Mouse (Mus musculus) R1 (cell line): ENCODE measurements around the gene Arl14.

Experiments
- DNase-seq: peaks from one replicate; pipeline ENCODE4 v3.0.0-alpha.2; 2018; ENCODE audit warnings: low read depth, low spot score

Gene Arl14

DNA sequence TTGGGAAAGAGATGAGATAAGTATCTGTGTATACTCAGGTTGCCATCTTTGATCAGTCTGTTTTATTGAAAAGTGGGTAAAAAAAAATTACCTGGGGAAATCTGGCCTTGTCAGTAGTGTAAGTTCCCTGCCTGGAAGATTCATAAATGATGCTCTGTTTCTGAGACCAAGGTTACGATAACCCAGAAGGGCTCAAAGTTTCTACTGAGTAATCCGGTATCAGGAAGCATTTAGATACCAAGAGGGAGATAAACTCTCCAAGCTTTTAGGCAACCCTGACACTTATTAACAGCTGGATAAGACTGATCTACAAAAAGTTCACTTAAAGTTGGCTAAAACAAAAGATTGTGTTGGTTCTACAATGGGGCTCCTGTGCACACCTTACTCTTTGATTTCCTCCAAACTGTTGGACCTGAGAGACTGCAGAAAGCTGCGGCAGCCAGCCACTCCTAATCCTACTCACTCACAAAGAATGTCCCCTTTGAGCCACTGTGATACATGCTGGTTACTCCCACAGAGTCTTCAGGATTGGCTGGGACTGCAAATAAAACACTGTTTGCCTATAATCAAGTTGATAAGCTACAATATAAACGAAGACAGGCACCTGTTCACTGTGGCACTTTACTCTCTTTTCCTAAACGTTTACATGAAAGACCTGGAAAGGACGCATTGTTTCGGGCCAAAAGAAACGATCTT is at the start of gene Arl14:
Arl14 (plus strand) TSS at position 614 of the 696 bp plus-strand sequence.
- no peak for DNase-seq

DNA sequence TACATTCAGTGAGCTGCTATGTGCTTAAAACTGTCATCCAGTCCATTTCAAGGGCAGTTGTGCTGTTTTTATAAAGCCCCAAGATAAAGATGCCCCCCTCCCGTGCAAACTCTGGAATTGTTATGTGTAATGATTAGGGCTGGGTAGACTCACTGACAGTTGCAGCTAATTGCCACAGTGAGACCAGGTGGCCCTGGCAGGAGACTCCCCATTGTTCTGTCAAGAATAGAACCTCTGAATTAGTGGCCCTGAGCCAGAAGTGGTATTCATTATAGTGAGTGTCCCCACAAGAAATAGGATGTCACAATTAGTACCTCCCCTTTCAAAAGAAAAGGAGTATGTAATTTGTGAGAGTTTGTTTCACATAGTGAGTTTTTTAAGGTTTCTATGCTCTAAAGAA is 47.0 kb upstream of the Arl14 start:
- no peak for DNase-seq

DNA sequence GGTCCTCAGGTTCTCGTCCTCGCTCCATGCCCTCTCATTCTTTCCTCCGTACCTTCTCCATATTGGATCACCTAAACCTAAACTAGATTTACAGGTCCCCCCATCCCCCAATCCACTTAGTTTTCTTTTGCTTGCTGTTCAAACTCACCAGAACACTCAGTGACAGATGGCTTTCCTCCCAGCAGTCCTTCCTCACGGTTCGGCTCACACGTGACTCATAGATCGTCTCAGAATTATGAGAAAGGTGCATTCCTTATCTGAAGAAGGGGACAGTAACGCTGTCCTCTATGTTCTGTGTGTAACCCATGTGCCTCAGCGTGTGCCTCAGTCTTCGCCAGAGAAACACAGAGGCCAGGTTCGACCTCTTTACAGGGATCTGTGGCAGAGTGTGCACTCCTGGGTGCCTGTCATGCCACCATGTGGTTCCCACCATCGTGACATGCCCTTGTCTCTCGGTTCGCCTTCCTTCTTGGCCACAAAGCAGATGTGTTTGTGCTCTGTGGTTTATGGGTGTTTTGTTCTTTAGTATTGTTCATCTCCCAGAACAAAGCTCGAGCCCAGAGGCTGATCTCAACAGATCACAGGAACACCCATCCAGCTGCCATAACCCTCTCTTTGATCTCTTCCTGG is 44.9 kb upstream of the Arl14 start:
- DNase-seq = no peak

DNA sequence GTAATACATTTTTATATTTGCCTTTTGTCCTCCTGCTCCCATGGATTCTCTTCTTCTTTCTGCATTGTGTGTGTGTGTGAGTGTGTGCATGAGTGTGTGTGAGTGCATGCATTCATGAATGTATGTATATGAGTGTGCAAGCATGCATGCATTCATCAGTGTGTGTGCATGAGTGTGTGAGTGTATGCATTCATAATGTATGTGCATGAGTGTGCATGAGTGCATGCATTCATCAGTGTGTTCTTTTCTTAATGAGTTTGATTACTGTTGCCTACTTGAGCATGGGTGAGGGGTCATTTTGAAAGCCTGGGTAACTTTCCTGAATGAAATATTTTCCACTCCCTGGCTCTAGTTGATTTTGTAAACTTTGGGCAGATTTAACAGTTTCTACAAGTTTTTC is 44.3 kb upstream of the Arl14 start:
- DNase-seq = no peak

DNA sequence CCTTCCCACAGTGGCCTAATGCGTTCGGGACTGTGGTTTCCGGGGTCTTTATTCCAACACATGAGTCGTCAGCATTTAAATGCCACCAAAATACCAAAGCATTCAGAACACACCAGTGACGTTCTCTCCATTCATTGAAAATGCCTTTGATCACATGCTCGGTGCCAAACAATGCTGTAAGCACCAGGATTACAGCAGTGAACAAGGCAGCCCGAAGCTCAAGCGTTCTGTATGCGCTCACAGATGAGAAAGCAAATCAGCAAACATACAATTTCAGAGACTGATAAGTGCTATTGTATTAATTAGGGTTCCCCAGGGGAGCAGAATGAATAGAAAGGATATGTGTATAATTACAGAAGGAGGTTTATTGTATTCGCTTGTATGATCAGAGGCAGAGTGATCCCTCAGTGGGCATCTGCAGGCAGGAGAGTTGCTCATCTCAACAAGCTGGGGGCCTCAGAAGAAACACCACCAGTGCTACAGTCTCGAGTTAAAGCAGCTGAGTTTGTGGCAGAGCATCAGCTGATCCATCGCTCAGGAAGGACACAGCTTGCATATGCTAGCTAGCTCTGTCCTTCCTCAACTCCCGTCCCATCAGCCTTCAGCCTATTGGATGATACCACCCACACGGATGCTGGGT is 43.7 kb upstream of the Arl14 start:
- DNase-seq = no peak

DNA sequence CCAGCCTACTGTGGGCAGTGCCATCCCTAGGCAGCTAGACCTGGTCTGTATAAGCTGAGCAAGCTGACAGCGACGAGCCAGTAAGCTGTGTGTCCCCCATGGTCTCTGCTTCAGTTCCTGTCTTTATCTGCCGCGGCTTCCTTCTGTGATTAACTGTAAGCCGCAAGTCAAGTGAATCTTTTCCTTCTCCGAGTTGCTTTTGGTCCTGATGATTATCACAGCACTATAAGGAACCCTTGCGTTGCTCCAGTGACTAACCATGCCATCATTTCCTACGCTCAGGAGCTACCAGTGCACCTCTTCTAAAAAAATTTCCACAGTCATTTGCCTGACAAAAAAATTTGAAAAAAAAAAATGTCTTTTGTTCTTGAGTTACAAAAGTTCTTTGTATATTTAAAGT is 40.7 kb upstream of the Arl14 start:
- DNase-seq = no peak

DNA sequence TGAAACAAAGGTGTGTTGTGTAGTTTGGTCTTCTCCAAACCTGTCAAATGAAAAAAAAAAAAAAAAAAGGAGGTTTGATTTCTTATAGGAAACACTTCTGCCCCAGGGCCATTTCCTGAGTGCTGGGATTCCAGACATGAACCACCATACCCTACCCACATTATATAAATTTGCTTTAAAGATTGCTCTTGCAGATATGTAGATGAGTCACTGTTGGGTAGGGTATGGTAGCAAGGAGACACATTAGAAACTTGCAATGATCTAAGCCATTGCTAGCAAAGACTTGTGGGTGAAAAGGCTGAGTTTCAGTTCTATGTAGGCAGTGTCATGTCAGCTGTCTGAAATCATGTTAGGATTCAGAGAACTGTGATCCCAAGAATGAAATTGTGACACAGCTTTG is 40.0 kb upstream of the Arl14 start:
- no peak for DNase-seq

DNA sequence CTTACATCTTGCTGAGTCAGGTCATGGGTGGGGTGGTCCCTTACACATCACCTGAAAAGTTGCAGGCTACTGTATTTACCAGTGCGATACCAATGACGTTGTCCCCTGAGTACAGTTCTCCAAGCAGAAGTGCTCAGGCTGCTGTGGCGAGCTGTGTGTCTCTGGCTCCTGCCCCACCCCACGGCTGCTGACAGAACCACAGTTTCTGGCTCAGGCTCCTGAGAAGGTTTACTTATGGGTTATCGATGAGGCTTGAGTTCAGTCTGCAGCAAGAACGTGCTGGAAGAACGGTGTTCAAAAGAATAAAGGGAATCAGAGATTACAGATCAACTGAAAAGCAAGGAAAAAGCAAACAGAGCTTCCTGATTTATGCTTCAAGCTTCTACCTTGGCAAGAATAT is 37.0 kb upstream of the Arl14 start:
- no peak for DNase-seq

DNA sequence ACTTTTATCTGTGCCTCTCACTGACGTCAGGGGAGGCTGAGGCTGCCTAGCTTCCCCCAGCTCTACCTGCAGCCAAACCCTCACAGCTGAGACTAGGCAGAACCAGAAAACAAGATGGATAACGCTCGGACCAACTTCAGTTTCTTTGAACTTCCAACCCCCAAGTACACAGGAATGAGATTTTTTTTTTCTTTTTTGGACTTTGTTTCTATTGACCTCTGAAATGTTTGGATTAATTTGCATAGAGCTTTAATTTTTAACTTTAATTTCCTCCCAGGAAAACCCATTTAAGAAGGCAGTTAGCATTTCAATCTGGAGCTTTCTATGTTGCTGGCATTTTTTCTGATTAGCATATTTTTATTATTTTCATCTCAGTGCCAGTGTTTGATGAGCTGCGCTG is 36.2 kb upstream of the Arl14 start:
- DNase-seq = no peak

DNA sequence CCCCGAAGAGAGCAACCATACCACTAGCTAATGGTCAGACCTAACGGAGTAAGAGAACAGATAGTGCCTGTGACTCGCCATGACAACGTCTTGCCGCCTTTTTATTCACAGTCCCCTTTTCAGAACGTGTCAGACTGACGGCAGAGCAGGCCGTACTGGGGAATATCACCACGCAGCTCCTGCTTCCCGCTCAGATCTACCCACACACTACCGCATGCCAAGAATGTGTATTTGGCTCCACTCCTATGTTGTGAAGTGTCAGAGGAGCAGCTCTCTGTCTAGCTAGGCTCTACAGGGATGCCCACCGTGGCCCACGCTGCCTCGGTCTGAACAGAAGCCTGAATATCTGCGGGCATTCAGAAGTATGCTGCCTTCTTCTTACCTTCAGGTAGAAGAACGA is 35.6 kb upstream of the Arl14 start:
- no peak for DNase-seq

DNA sequence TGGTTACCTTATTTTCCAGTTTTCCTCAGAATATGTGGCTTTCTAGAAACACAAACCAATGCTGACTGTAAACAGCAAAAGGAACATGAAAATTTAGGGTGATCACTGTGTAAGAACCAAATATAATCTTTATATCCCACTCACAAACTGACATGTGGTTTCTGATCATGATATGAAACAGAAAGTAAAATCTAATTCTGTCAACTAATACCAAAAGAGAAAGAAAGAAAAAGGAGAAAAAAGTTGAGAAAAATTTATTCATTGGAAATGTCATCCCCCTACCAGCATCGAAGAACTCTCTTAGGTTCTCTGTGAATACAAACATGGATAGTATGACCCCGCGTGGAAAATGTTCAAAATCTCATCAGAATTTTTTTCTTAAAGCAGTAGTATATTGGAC is 29.2 kb upstream of the Arl14 start:
- DNase-seq = no peak

DNA sequence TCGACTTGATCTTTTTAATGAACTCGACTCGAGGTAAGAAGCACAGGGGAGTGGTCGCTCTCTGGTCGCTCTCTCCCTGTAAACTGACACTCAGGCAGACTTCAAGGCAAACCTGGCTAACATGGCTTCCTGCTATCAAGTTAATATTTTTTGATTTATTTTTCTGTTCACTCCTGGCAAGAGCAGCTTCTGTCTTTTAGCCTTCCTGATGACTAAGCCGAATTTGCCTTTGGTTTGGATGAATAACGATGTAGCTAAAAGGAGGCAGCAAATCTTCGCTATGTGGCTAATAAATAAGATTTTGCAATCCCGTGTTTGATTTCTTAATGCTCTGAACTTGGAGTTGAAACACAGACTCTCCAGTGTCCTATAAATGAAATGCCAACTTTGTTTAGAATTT is 27.7 kb upstream of the Arl14 start:
- no peak for DNase-seq

DNA sequence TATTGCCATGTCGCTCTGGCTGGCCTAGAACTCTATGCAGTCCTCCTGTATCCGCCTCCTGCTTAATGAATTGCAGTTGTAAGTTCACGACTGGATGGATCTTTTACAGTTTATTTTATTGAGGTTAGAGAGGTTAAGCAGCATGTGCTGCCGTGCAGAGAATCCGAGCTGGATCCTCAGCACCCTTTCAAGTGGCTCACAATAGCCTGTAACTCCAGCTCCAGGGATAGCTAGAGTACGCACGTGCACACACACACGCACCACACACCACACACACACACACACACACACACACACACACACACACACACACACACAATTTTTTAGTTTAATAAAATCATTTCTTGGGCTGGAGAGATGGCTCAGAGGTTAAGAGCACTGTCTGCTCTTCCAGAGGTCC is 27.0 kb upstream of the Arl14 start:
- DNase-seq = no peak

DNA sequence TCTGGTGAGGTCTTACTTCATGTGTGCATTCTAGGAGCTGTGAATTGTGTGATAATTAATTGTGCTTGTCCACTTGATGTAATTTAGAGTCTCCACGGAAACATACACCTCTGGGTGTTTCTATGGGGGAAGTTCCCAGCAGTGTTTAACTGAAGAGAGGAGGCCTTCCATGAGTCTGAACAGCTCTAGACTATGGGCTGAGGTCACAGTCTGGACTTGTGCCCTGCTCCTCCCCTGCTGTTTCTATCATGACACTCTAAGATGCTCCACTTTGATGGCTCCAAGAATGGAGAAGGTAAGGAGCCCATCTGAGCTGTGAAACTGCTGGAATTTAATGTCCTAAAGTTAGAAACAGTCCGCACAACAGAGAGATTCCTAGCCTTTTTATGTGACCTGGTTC is 24.1 kb upstream of the Arl14 start:
- no peak for DNase-seq

DNA sequence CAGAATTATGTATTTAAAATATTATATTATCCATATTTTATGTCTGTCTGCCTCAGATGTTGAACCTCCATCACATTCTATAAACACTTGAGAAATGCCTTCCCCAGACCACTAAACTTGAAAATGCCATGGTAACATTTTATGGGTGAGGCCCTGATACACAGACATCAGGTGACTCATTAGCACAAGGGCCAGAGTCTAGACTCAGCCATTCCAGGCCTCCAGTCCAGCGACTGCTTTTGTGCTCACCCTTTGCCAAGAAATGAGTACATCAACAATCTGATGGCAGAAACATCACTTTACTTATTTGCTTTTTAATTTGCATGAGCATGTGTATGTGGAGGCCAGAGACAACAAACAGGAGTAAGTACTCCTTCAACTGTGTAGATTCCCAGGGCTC is 22.0 kb upstream of the Arl14 start:
- no peak for DNase-seq

DNA sequence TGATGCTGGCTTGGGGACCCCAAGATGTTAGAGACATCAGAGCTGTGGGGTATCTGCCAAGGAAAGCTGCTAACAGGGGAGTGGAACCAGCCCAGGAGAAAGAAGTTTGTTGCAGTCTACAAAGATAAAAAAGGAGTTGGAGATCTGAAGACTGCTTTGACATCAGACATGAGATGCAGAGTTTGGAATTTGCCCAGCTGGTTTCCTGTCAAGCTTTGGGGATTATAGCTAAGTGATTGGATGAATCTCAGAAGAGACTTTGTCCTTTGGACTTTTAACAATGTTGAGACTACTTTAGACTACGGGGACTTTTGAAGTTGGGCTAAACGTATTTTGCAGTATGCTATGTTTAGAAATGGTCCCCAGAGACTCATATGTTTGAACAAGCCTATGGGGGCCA is 21.0 kb upstream of the Arl14 start:
- no peak for DNase-seq

DNA sequence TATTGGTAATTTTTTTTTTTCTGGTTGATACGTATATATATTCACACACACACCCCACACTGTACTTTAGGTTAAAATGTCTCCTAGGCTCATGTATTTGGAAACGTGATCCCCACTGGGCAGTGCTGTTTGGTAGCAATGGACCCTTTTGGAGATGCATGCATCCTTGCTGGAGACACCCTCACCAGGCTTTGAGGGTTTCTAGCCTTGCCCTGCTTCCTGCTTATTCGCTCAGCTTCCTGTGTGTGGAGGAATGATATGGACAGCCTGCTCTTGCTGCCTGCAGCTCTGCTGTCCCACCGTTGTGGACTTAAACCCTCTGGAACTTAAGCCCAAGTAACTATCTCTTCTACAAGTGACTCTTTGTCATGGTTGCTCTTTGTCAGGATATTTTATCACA is 19.3 kb upstream of the Arl14 start:
- no peak for DNase-seq

DNA sequence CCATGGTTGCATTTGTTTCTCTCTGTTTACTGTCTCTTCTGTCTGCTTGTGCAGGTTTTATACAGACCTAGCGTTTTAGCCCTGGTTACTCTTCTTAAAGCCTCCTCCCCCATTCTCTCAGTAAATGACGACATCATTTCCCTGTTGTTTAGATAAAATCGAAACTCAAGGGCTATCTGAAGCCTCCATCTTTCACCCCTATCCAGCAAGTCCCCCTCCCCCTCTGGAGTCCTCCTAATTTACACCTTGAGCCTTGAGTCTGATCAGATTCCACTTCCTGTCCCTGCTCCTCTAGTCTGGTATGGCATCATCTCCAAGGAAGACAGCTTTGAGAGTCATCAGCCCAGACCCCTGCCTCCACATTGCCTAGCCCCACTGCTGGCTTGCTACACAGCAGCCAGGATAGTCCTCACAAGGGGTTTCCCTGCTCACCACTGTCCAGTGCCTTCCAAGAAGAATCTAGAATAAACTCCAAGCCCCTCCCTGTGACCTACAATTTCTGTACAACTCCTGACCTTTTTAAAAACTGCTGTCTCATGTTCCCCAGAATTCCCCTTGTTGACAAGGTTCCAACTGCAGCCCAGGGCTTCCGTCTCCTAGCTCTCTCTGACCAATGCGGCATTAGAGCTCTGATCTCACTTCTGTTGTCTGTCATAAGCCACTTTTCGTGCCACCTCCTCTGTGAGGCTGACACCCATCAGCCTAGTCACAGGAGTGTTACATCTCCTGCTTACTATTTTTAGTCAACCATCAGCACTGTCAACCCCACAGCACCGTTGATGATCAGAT is 16.8 kb upstream of the Arl14 start:
- no peak for DNase-seq

DNA sequence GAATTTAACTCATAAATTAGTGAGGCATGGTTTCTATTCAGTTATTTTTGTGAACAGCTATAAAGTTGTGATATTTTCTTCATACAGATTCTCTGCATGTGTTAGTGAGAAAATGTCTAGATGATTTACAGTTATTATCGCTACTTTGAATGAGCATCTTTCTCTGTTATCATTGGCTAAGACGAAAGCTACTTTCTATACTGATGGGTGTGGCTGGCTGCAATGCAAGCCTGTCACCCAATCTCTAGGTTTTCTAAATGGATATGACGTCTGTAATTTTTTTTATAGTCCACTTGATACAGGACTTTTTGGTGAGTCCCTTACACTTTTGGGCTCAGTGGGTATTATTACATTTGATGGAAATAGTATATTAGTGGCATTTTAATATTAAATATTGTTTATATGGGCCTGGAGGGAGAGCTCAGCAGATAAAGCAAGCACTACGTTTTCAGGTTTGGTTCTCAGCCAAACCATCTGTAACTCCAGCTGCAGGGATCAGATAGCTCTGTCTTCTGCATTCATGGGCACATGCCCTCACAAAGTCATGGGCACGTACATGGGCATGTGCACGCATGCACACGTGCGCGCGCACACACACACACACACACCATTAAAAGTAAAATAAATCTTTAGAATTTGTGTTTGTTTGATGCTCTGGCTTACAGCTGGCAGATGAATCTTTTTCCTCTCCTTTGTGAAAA is 15.9 kb upstream of the Arl14 start:
- no peak for DNase-seq

DNA sequence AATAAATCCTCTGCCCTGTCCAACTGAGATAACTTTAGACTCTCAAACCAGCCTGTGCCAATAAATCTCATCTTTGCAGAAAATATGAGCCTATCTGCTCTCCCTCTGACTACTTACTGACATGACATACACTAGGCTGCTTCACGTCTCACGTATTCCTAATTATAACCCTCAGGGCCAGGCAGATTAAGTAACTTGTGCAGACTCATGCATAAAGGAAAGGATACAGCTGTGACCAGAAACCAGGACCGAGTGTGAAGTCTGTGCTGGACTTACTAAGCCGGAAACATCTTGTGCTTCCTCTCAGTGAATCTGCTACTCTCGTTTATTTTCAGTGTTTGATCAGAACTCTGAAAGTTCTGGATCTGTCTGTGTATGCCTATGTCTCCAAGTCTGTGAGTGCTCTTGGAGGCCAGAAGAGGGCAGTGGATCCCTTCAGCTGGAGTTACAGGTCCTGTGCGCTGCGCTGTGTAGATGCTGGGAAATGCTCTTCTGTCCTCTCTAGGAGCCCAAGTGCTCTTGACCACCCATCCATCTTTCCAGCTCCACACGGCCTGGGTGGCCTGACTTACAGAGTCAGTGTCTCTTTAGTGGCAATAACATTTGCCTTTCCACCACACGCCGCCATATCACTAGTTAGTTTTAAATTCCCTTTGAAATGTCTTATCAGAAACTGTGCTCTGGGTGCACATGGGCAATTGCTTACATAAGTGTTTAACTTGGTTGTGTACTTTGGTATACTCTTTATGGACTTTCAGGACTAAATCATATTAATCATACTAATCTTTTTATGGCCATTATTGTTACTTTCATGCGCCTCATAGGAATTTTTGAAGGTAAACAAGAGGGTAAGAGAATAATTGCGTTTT is 13.5 kb upstream of the Arl14 start:
- peak; percentile 71 for DNase-seq

DNA sequence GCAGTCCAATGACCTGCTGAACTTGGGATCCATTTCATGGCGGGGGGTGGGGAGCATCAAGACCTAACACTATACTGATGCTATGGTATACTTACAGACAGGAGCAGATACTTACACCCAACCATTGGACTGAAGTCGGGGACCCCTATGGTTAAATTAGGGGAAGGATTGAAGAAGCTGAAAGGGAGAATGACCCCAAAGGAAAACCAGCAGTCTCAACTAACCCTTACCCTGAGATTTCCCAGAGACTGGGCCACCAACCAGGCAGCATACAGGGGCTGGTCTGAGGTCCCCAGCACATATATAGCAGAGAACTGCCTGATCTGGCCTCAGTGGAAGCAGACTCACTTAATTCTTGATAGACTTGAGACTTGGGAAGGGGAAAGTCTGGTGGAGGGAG is 10.0 kb upstream of the Arl14 start:
- no peak for DNase-seq
